Mouse (Mus musculus) kidney, adult 2 months (tissue): ENCODE data around the gene Pan2. TPM values are rescaled to one million over a fixed set of nuclear protein-coding genes. Genes with fewer than 3 reads are reported as not detected.

Experiments
- DNase-seq: peaks from one replicate; pipeline ENCODE4 v3.0.0; 2021
- H3K27ac ChIP-seq: fragments of 200-500 bp; 2 replicates; pipeline ENCODE4 v1.5.1; 2012; ENCODE audit warnings: low read depth, low read length, control low read depth, inconsistent platforms; ENCODE audit not compliant: insufficient read depth
- H3K27me3 ChIP-seq: fragments of 200-500 bp; replicated peaks from 2 replicates; pipeline ENCODE4 v1.6.1; 2012; ENCODE audit warnings: mild to moderate bottlenecking, moderate library complexity, low read length, inconsistent platforms; ENCODE audit not compliant: control insufficient read depth, insufficient read depth
- H3K36me3 ChIP-seq: fragments of 200-500 bp; 2 replicates; pipeline ENCODE4 v1.6.1; 2012; ENCODE audit warnings: mild to moderate bottlenecking, moderate library complexity, low read length, inconsistent platforms; ENCODE audit not compliant: control insufficient read depth, insufficient read depth
- H3K4me1 ChIP-seq: fragments of 200-500 bp; 2 replicates; pipeline ENCODE4 v1.6.1; 2011; ENCODE audit warnings: low read length; ENCODE audit not compliant: control insufficient read depth, insufficient read depth
- H3K4me3 ChIP-seq: fragments of 200-500 bp; 2 replicates; pipeline ENCODE4 v1.5.1; 2011; ENCODE audit warnings: mild to moderate bottlenecking, low read depth, low read length, control low read depth; ENCODE audit not compliant: insufficient read depth
- CTCF ChIP-seq: fragments of 200-500 bp; conservative IDR thresholded peaks from 2 replicates; pipeline ENCODE4 v1.5.1; 2011; ENCODE audit warnings: low read depth, mild to moderate bottlenecking, control low read depth, low read length, moderate library complexity, mixed read lengths; ENCODE audit not compliant: insufficient read depth, insufficient read length
- POLR2A ChIP-seq: fragments of 200-500 bp; IDR thresholded peaks from one replicate; pipeline ENCODE4 v1.6.1; 2011; ENCODE audit warnings: low read depth, low read length, control low read depth
- WGBS: fragments of 180-500 bp; shearing (Covaris S2); methylation state at CpG from one replicate; pipeline ENCODE4 v1.1.7; 2018; 5-methylcytosine and 5-hydroxymethylcytosine counted together
- polyA plus RNA-seq: library from polyadenylated mRNA; depleted of rRNA; stranded (reverse); fragments of >200 nt; gene quantifications from 2 replicates; pipeline ENCODE4 v1.2.3, GENCODE M21; 2012

Pan2 gene
- polyA plus RNA-seq, 1 experiment: 18.1 TPM

GRCm38 (mm10) chr10:128359226-128359625 lies 56.1 kb downstream of the Pan2 start:
- Histone ChIP-seq H3K4me1 (no peaks in the 10 kb centered on the region), H3K27ac (no peak overlapping the region), H3K36me3 (peaks cover 8% of the 10 kb centered on the region; the same call in 1 of the 2 replicates), H3K4me3 (no peak overlapping the region), H3K27me3 (no peaks in the 10 kb centered on the region)
- DNase-seq: no peak
- 83% methylated on average over 6 of the region's 6 CpGs for WGBS
- no peak for TF ChIP-seq CTCF
- no peak for TF ChIP-seq POLR2A

DNA sequence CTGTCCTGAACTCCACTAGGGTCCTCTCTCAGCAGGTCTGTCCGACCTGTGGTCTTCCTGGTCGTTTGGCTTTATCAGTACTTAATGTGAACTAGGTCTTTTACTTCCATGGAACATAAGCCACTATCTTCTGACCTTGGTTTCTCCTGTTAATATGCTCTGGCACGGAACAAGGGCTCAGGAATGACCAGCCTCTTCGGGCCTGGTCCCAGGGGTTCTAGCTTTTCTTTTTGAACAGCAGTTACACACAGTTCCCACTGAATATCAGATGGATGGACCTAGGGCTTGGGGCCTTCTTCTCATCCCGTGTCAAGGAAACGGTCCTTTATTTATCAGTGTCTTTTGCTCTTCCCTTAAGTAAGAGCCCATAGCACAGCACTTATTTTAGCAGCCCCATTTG lies 58.7 kb downstream of the Pan2 start:
- WGBS: 87% methylated on average over 6 of the region's 6 CpGs
- peaks cover 8% of the 10 kb centered on the region; the same call in 1 of the 2 replicates for H3K36me3 ChIP-seq
- H3K27me3 ChIP-seq: no peaks in the 10 kb centered on the region
- TF ChIP-seq POLR2A: no peak
- no peak for TF ChIP-seq CTCF
- H3K4me1 ChIP-seq: no peaks in the 10 kb centered on the region
- DNase-seq: no peak
- no peak overlapping the region; the same call in 1 of the 2 replicates for H3K27ac ChIP-seq
- H3K4me3 ChIP-seq: no peak overlapping the region

GRCm38 (mm10) chr10:128362568-128362967 lies 59.4 kb downstream of the Pan2 start:
- TF ChIP-seq CTCF (peak; percentile 40), POLR2A (no peak)
- Histone ChIP-seq H3K4me3 (no peak overlapping the region), H3K36me3 (peaks cover 8% of the 10 kb centered on the region; the same call in 1 of the 2 replicates), H3K27me3 (no peaks in the 10 kb centered on the region), H3K27ac (no peak overlapping the region), H3K4me1 (peaks cover 2% of the 10 kb centered on the region; the same call in 1 of the 2 replicates)
- DNase-seq: peak; percentile 57
- 48% methylated on average over 3 of the region's 3 CpGs for WGBS

GRCm38 (mm10) chr10:128367899-128368401 lies 64.8 kb downstream of the Pan2 start:
- 13% methylated on average over 19 of the region's 19 CpGs for WGBS
- H3K4me3 ChIP-seq: peak overlapping the region; percentile 75
- H3K36me3 ChIP-seq: peaks cover 4% of the 10 kb centered on the region; the same call in 1 of the 2 replicates
- peaks cover 10% of the 10 kb centered on the region for H3K4me1 ChIP-seq
- DNase-seq: peak; percentile 87
- no peak for TF ChIP-seq CTCF
- peak overlapping the region; percentile 80 for H3K27ac ChIP-seq
- no peaks in the 10 kb centered on the region for H3K27me3 ChIP-seq

GRCm38 (mm10) chr10:128368402-128369217 lies 65.5 kb downstream of the Pan2 start, which contains the start of gene Coq10a:
Gene Coq10a, minus strand, starts transcription at chr10:128368997.
- H3K36me3 ChIP-seq: no peaks in the 10 kb centered on the region
- H3K27ac ChIP-seq: peak within 1 kb of the TSS; percentile 80
- H3K27me3 ChIP-seq: no peaks in the 10 kb centered on the region
- WGBS: 2% methylated on average over 72 of the region's 87 CpGs
- TF ChIP-seq POLR2A: peak; percentile 83
- no peak for TF ChIP-seq CTCF
- peaks cover 10% of the 10 kb centered on the region for H3K4me1 ChIP-seq
- peak within 1 kb of the TSS; percentile 75 for H3K4me3 ChIP-seq
- peak; percentile 96 for DNase-seq

DNA sequence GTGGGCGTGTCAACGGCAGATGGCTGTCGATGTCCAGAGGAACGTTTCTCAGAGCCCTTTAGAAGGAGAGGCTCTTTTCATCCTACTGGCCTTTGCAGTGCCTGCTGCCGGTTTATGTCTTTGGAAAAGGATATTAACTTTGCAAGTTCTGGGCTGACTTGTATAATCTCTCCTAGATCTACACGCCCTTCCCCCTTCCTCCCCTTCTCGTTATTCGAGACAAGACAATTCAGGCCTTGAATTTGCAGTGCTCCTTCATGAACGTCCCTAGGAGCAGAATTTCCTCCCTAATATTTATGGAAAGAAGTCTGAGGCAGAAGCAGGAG lies 66.0 kb downstream of the Pan2 start:
- H3K27ac ChIP-seq: peak overlapping the region; percentile 54
- TF ChIP-seq CTCF (no peak), POLR2A (no peak)
- peak overlapping the region; percentile 75 for H3K4me3 ChIP-seq
- H3K36me3 ChIP-seq: no peaks in the 10 kb centered on the region
- H3K4me1 ChIP-seq: peaks cover 10% of the 10 kb centered on the region
- WGBS: 4% methylated on average over 9 of the region's 9 CpGs
- no peak for DNase-seq
- no peaks in the 10 kb centered on the region for H3K27me3 ChIP-seq

GRCm38 (mm10) chr10:128369599-128369998 lies 66.5 kb downstream of the Pan2 start:
- no peaks in the 10 kb centered on the region for H3K36me3 ChIP-seq
- H3K4me1 ChIP-seq: peaks cover 10% of the 10 kb centered on the region
- 0 out of 2 replicates have a peak overlapping the region, but pooled peaks have one; percentile 75 for H3K4me3 ChIP-seq
- no peaks in the 10 kb centered on the region for H3K27me3 ChIP-seq
- no peak for TF ChIP-seq POLR2A
- no peak for TF ChIP-seq CTCF
- H3K27ac ChIP-seq: peak overlapping the region; percentile 54
- DNase-seq: no peak
- 87% methylated on average over 6 of the region's 6 CpGs for WGBS
